Mouse (Mus musculus) myocyte (in vitro differentiated cells): ENCODE results near the gene Bace1. TPM values are rescaled to one million over a fixed set of nuclear protein-coding genes. Genes with fewer than 3 reads are reported as not detected.

Experiments used
- H3K27me3 ChIP-seq: one replicate; pipeline ENCODE4 v1.6.1; 2011; ENCODE audit not compliant: control insufficient read depth, insufficient read depth, insufficient read length
- H3K36me3 ChIP-seq: one replicate; pipeline ENCODE4 v1.6.1; 2011; ENCODE audit not compliant: control insufficient read depth, insufficient read depth
- H3K4me2 ChIP-seq: one replicate; pipeline ENCODE4 v1.6.1; 2011; ENCODE audit warnings: low read depth, control low read depth
- H3K4me3 ChIP-seq: one replicate; pipeline ENCODE4 v1.5.1; 2011; ENCODE audit warnings: mild to moderate bottlenecking, control low read depth, moderate library complexity
- H3K79me2 ChIP-seq: one replicate; pipeline ENCODE4 v1.6.1; 2011; ENCODE audit not compliant: control insufficient read depth, insufficient read depth
- H3ac ChIP-seq: one replicate; pipeline ENCODE4 v1.6.1; 2011; ENCODE audit not compliant: control insufficient read depth, insufficient read length
- CEBPB ChIP-seq: IDR thresholded peaks from 2 replicates; pipeline ENCODE4 v1.6.1; 2011; ENCODE audit warnings: mild to moderate bottlenecking, moderate library complexity; ENCODE audit not compliant: poor library complexity, insufficient read depth, severe bottlenecking
- E2F4 ChIP-seq: IDR thresholded peaks from one replicate; pipeline ENCODE4 v1.6.1; 2011; ENCODE audit warnings: mild to moderate bottlenecking, control low read depth, moderate library complexity; ENCODE audit not compliant: insufficient read depth
- MAX ChIP-seq: IDR thresholded peaks from one replicate; pipeline ENCODE4 v1.6.1; 2011; ENCODE audit warnings: low read depth, mild to moderate bottlenecking, control low read depth
- MYOD1 ChIP-seq, 3 experiments: IDR thresholded peaks; one replicate each; pipeline ENCODE4 v1.6.1; 2011; ENCODE audit warnings: control low read depth in 2 of 3, low read depth in 2 of 3, mild to moderate bottlenecking in 2 of 3, moderate library complexity in 1 of 3; ENCODE audit not compliant: insufficient read length in 2 of 3, control insufficient read depth in 1 of 3
- MYOG ChIP-seq, 3 experiments: IDR thresholded peaks; one replicate each; pipeline ENCODE4 v1.6.1; 2011; ENCODE audit warnings: control low read depth in 2 of 3, low read depth in 2 of 3, mild to moderate bottlenecking in 2 of 3; ENCODE audit not compliant: insufficient read length in 2 of 3, control insufficient read depth in 1 of 3, insufficient read depth in 1 of 3
- POLR2A ChIP-seq: IDR thresholded peaks from one replicate; pipeline ENCODE4 v1.6.1; 2011; ENCODE audit warnings: low read depth, mild to moderate bottlenecking, control low read depth, moderate library complexity; ENCODE audit not compliant: insufficient read length
- POLR2AphosphoS2 ChIP-seq: IDR thresholded peaks from one replicate; pipeline ENCODE4 v1.6.1; 2011; ENCODE audit warnings: low read depth, control low read depth; ENCODE audit not compliant: insufficient read length
- REST ChIP-seq: IDR thresholded peaks from one replicate; pipeline ENCODE4 v1.6.1; 2011; ENCODE audit warnings: mild to moderate bottlenecking, control low read depth, moderate library complexity; ENCODE audit not compliant: insufficient read depth, insufficient read length
- SRF ChIP-seq: IDR thresholded peaks from one replicate; pipeline ENCODE4 v1.6.1; 2011; ENCODE audit warnings: low read depth; ENCODE audit not compliant: control insufficient read depth, insufficient read length
- TCF12 ChIP-seq: IDR thresholded peaks from one replicate; pipeline ENCODE4 v1.6.1; 2011; ENCODE audit warnings: mild to moderate bottlenecking, control low read depth; ENCODE audit not compliant: poor library complexity, insufficient read depth, severe bottlenecking
- TCF3 ChIP-seq: IDR thresholded peaks from one replicate; pipeline ENCODE4 v1.6.1; 2011; ENCODE audit warnings: low read depth, control low read depth; ENCODE audit not compliant: insufficient read length
- USF1 ChIP-seq: IDR thresholded peaks from one replicate; pipeline ENCODE4 v1.6.1; 2011; ENCODE audit warnings: low read depth, mild to moderate bottlenecking, control low read depth, moderate library complexity
- polyA plus RNA-seq: library from polyadenylated mRNA; unstranded; fragments of >200 nt; fragmentation: generic; extraction: Trizol; gene quantifications from one replicate; pipeline ENCODE4 v1.2.1, GENCODE M21; 2012; ENCODE audit warnings: missing spikeins

The Bace1 gene
- polyA plus RNA-seq, 1 experiment, result 14.5 TPM

GRCm38 (mm10) chr9:45905811-45906237 is 67.4 kb downstream of the Bace1 start:
- peaks cover 4% of the 10 kb centered on the region for H3K36me3 ChIP-seq
- TF ChIP-seq REST (no peak), POLR2AphosphoS2 (peak; percentile 23)
- H3K4me3 ChIP-seq, result peak overlapping the region; percentile 94
- peak overlapping the region; percentile 98 for H3K4me2 ChIP-seq
- no peaks in the 10 kb centered on the region for H3K27me3 ChIP-seq
- H3K79me2 ChIP-seq, result peaks cover 25% of the 10 kb centered on the region
- peak overlapping the region; percentile 98 for H3ac ChIP-seq

GRCm38 (mm10) chr9:45906355-45907077 is 68.1 kb downstream of the Bace1 start, which contains the start of the genes Pcsk7 and Rnf214:
Gene Pcsk7, plus strand, starts transcription at chr9:45906497.
Gene Rnf214, minus strand, starts transcription at chr9:45906911.
- H3K4me2 ChIP-seq, result peak within 1 kb of the TSS; percentile 98
- H3K4me3 ChIP-seq, result peak within 1 kb of the TSS; percentile 94
- H3K27me3 ChIP-seq, result no peaks in the 10 kb centered on the region
- H3K36me3 ChIP-seq, result peaks cover 11% of the 10 kb centered on the region
- H3ac ChIP-seq, result peak within 1 kb of the TSS; percentile 98
- peaks cover 25% of the 10 kb centered on the region for H3K79me2 ChIP-seq
- no peak for TF ChIP-seq MAX
- peak; percentile 87 for TF ChIP-seq POLR2A
- no peak for TF ChIP-seq CEBPB
- peak in 1 of 3 experiments; percentile 56 for TF ChIP-seq MYOD1 (IDR thresholded peaks at IDR 0.05; ENCODE audit: control insufficient read depth in 1 of 3, insufficient read length in 2 of 3, low read depth in 2 of 3)
- no peak for TF ChIP-seq TCF12
- TF ChIP-seq USF1, result no peak
- no peak for TF ChIP-seq E2F4
- no peak for TF ChIP-seq TCF3
- TF ChIP-seq MYOG (IDR thresholded peaks at IDR 0.05; ENCODE audit: control insufficient read depth in 1 of 3, insufficient read depth in 1 of 3, insufficient read length in 2 of 3, low read depth in 2 of 3), result no peak
- TF ChIP-seq POLR2AphosphoS2, result peak; percentile 79
- TF ChIP-seq SRF, result no peak
- TF ChIP-seq REST, result no peak

- Histone ChIP-seq H3K4me3 (peak overlapping the region; percentile 94), H3K79me2 (peaks cover 25% of the 10 kb centered on the region), H3K27me3 (no peaks in the 10 kb centered on the region), H3K4me2 (peak overlapping the region; percentile 78), H3ac (peak overlapping the region; percentile 98), H3K36me3 (peaks cover 13% of the 10 kb centered on the region)
- TF ChIP-seq MYOD1 (IDR thresholded peaks at IDR 0.05; ENCODE audit: control insufficient read depth in 1 of 3, insufficient read length in 2 of 3, low read depth in 2 of 3) (no peak), TCF3 (no peak), USF1 (no peak), E2F4 (no peak)
Measured at GRCm38 (mm10) chr9:45907078-45907428, 68.7 kb downstream of the Bace1 start.

- TF ChIP-seq USF1 (no peak), MAX (no peak), CEBPB (no peak), TCF3 (no peak), SRF (no peak), POLR2AphosphoS2 (no peak), POLR2A (no peak), MYOD1 (IDR thresholded peaks at IDR 0.05; ENCODE audit: control insufficient read depth in 1 of 3, insufficient read length in 2 of 3, low read depth in 2 of 3) (no peak), TCF12 (no peak), REST (no peak), MYOG (IDR thresholded peaks at IDR 0.05; ENCODE audit: control insufficient read depth in 1 of 3, insufficient read depth in 1 of 3, insufficient read length in 2 of 3, low read depth in 2 of 3) (no peak), E2F4 (no peak)
- no peak overlapping the region for H3ac ChIP-seq
- H3K4me2 ChIP-seq, result no peak overlapping the region
- H3K4me3 ChIP-seq, result no peak overlapping the region
- H3K27me3 ChIP-seq, result no peaks in the 10 kb centered on the region
- peaks cover 19% of the 10 kb centered on the region for H3K79me2 ChIP-seq
- H3K36me3 ChIP-seq, result peaks cover 19% of the 10 kb centered on the region
Measured at GRCm38 (mm10) chr9:45910995-45911394, 72.6 kb downstream of the Bace1 start.

DNA sequence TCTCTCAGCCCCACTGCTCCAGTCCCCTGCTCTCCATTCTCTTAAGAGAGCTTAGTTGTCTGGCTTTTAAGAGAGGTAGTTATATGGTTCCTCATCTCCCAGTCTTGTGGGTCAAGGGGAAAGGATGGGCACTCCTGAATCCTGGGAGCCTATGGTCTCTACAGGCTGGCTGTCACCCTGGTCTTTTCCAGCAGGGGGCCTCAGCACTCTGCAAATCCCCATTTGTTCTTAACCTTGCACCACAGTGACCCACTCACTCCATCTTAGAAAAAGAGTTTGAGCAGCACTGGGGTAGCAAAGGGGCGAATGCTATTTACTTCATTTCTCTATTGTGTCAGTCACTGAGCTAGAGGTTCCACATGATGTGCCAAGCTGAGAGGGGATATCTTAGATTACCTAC is 73.3 kb downstream of the Bace1 start:
- H3K27me3 ChIP-seq, result no peaks in the 10 kb centered on the region
- H3K4me3 ChIP-seq, result no peak overlapping the region
- TF ChIP-seq MAX (no peak), E2F4 (no peak), MYOD1 (IDR thresholded peaks at IDR 0.05; ENCODE audit: control insufficient read depth in 1 of 3, insufficient read length in 2 of 3, low read depth in 2 of 3) (no peak), POLR2A (no peak), TCF12 (no peak), TCF3 (no peak), USF1 (no peak), REST (no peak), SRF (no peak), POLR2AphosphoS2 (no peak), MYOG (IDR thresholded peaks at IDR 0.05; ENCODE audit: control insufficient read depth in 1 of 3, insufficient read depth in 1 of 3, insufficient read length in 2 of 3, low read depth in 2 of 3) (no peak)
- peaks cover 19% of the 10 kb centered on the region for H3K36me3 ChIP-seq
- no peak overlapping the region for H3ac ChIP-seq
- no peak overlapping the region for H3K4me2 ChIP-seq
- H3K79me2 ChIP-seq, result peaks cover 19% of the 10 kb centered on the region

Other genes starting within 250 kb of the Bace1 start
- 7.7 TPM for gene Cep164, start 9.9 kb upstream of the Bace1 start, polyA plus RNA-seq
- gene Pcsk7, start 67.9 kb downstream of the Bace1 start, polyA plus RNA-seq, result 17.2 TPM
- 14.6 TPM for gene Rnf214, start 68.3 kb downstream of the Bace1 start, polyA plus RNA-seq
- 142 TPM for gene Tagln, start 97.5 kb downstream of the Bace1 start, polyA plus RNA-seq
- gene Sidt2, start 116.7 kb downstream of the Bace1 start, polyA plus RNA-seq, result 59.9 TPM
- gene Pafah1b2, start 174.1 kb downstream of the Bace1 start, polyA plus RNA-seq, result 86.8 TPM
- 29.4 TPM for gene Sik3, start 174.2 kb downstream of the Bace1 start, polyA plus RNA-seq